Mouse (Mus musculus): ENCODE results near the gene Ip6k3. TPM values are rescaled to one million over a fixed set of nuclear protein-coding genes. Genes with fewer than 3 reads are reported as not detected.

The Ip6k3 gene
- total and polyA plus RNA-seq, 2 experiments from 2014 or later: 0.06 TPM; not detected in 1

- ATAC-seq (no peak), DNase-seq (no peak)
- Histone ChIP-seq H3K4me2 (ENCODE audit: low read depth) (no peak overlapping the region), H3K9me3 (ENCODE audit: low read length) (no peaks in the 10 kb centered on the region), H3K36me3 (ENCODE audit: insufficient read depth) (peaks cover 28% of the 10 kb centered on the region; the same call in 1 of the 2 replicates), H3K27ac (ENCODE audit: low read depth, low read length) (no peak overlapping the region), H3K4me3 (ENCODE audit: low read depth, low read length) (no peak overlapping the region), H3K4me1 (ENCODE audit: insufficient read depth) (peaks cover 12% of the 10 kb centered on the region; the same call in 1 of the 2 replicates), H3K9ac (no peak overlapping the region), H3K27me3 (ENCODE audit: insufficient read depth, low read length) (no peaks in the 10 kb centered on the region)
- 30% methylated on average over 12 of the region's 12 CpGs for WGBS
- TF ChIP-seq CTCF (IDR thresholded peaks at IDR 0.05; ENCODE audit: low read depth): peak; percentile 82
Observed at GRCm38 (mm10) chr17:27125185-27125584, 42.4 kb downstream of the Ip6k3 start.

- no peaks in the 10 kb centered on the region for H3K27me3 ChIP-seq (ENCODE audit: insufficient read depth, low read length)
- TF ChIP-seq CTCF (IDR thresholded peaks at IDR 0.05; ENCODE audit: low read depth): no peak
- H3K4me3 ChIP-seq (ENCODE audit: low read depth, low read length): no peak overlapping the region
- H3K9ac ChIP-seq: no peak overlapping the region
- DNase-seq (no peak), ATAC-seq (no peak)
- WGBS: 88% methylated on average over 7 of the region's 7 CpGs
- H3K4me2 ChIP-seq (ENCODE audit: low read depth): no peak overlapping the region
- H3K27ac ChIP-seq (ENCODE audit: low read depth, low read length): no peak overlapping the region
- H3K9me3 ChIP-seq (ENCODE audit: low read length): no peaks in the 10 kb centered on the region
- H3K4me1 ChIP-seq (ENCODE audit: insufficient read depth): peaks cover 14% of the 10 kb centered on the region; the same call in 1 of the 2 replicates
- H3K36me3 ChIP-seq (ENCODE audit: insufficient read depth): peaks cover 28% of the 10 kb centered on the region; the same call in 1 of the 2 replicates
Observed at GRCm38 (mm10) chr17:27123813-27124375, 43.7 kb downstream of the Ip6k3 start.

- Histone ChIP-seq H3K9me3 (ENCODE audit: low read length) (no peaks in the 10 kb centered on the region), H3K9ac (no peak overlapping the region), H3K27ac (ENCODE audit: low read depth, low read length) (no peak overlapping the region), H3K4me3 (ENCODE audit: low read depth, low read length) (no peak overlapping the region), H3K36me3 (ENCODE audit: insufficient read depth) (peaks cover 28% of the 10 kb centered on the region; the same call in 1 of the 2 replicates), H3K27me3 (ENCODE audit: insufficient read depth, low read length) (no peaks in the 10 kb centered on the region), H3K4me2 (ENCODE audit: low read depth) (no peak overlapping the region), H3K4me1 (ENCODE audit: insufficient read depth) (peaks cover 17% of the 10 kb centered on the region; the same call in 1 of the 2 replicates)
- DNase-seq: no peak
- TF ChIP-seq CTCF (IDR thresholded peaks at IDR 0.05; ENCODE audit: low read depth): no peak
- ATAC-seq: no peak
- WGBS: 95% methylated on average over 2 of the region's 2 CpGs
Observed at GRCm38 (mm10) chr17:27123103-27123502, 44.5 kb downstream of the Ip6k3 start.

GRCm38 (mm10) chr17:27122701-27123100, 44.9 kb downstream of the Ip6k3 start:
- Histone ChIP-seq H3K9ac (no peak overlapping the region), H3K4me1 (ENCODE audit: insufficient read depth) (peaks cover 17% of the 10 kb centered on the region; the same call in 1 of the 2 replicates), H3K9me3 (ENCODE audit: low read length) (no peaks in the 10 kb centered on the region), H3K27me3 (ENCODE audit: insufficient read depth, low read length) (no peaks in the 10 kb centered on the region), H3K36me3 (ENCODE audit: insufficient read depth) (peaks cover 28% of the 10 kb centered on the region; the same call in 1 of the 2 replicates), H3K4me2 (ENCODE audit: low read depth) (no peak overlapping the region), H3K27ac (ENCODE audit: low read depth, low read length) (no peak overlapping the region), H3K4me3 (ENCODE audit: low read depth, low read length) (no peak overlapping the region)
- ATAC-seq (no peak), DNase-seq (no peak)
- TF ChIP-seq CTCF (IDR thresholded peaks at IDR 0.05; ENCODE audit: low read depth): no peak
- WGBS: 74% methylated on average over 11 of the region's 11 CpGs

- Histone ChIP-seq H3K4me1 (ENCODE audit: insufficient read depth) (peaks cover 17% of the 10 kb centered on the region; the same call in 1 of the 2 replicates), H3K27ac (ENCODE audit: low read depth, low read length) (no peak overlapping the region), H3K9ac (no peak overlapping the region), H3K9me3 (ENCODE audit: low read length) (no peaks in the 10 kb centered on the region), H3K4me3 (ENCODE audit: low read depth, low read length) (no peak overlapping the region), H3K4me2 (ENCODE audit: low read depth) (no peak overlapping the region), H3K36me3 (ENCODE audit: insufficient read depth) (peaks cover 28% of the 10 kb centered on the region; the same call in 1 of the 2 replicates), H3K27me3 (ENCODE audit: insufficient read depth, low read length) (no peaks in the 10 kb centered on the region)
- DNase-seq: no peak
- ATAC-seq: no peak
- no peak for TF ChIP-seq CTCF (IDR thresholded peaks at IDR 0.05; ENCODE audit: low read depth)
- 68% methylated on average over 7 of the region's 7 CpGs for WGBS
Observed at GRCm38 (mm10) chr17:27121781-27122180, 45.8 kb downstream of the Ip6k3 start.

- H3K4me3 ChIP-seq (ENCODE audit: low read depth, low read length): no peak overlapping the region
- DNase-seq (no peak), ATAC-seq (no peak)
- H3K9me3 ChIP-seq (ENCODE audit: low read length): no peaks in the 10 kb centered on the region
- WGBS: 41% methylated on average over 14 of the region's 14 CpGs
- peaks cover 17% of the 10 kb centered on the region; the same call in 1 of the 2 replicates for H3K4me1 ChIP-seq (ENCODE audit: insufficient read depth)
- peak; percentile 37; the same call in 1 of the 2 replicates for TF ChIP-seq CTCF (IDR thresholded peaks at IDR 0.05; ENCODE audit: low read depth)
- peak overlapping the region; percentile 9; the same call in 1 of the 2 replicates for H3K4me2 ChIP-seq (ENCODE audit: low read depth)
- H3K27ac ChIP-seq (ENCODE audit: low read depth, low read length): no peak overlapping the region
- peaks cover 28% of the 10 kb centered on the region; the same call in 1 of the 2 replicates for H3K36me3 ChIP-seq (ENCODE audit: insufficient read depth)
- H3K9ac ChIP-seq: 0 out of 2 replicates have a peak overlapping the region, but pooled peaks have one; percentile 22
- no peaks in the 10 kb centered on the region for H3K27me3 ChIP-seq (ENCODE audit: insufficient read depth, low read length)
Observed at GRCm38 (mm10) chr17:27121266-27121665, 46.3 kb downstream of the Ip6k3 start.

GRCm38 (mm10) chr17:27120561-27121024, 47.0 kb downstream of the Ip6k3 start:
- Histone ChIP-seq H3K4me2 (ENCODE audit: low read depth) (peak overlapping the region; percentile 9), H3K27ac (ENCODE audit: low read depth, low read length) (peak overlapping the region; percentile 10; the same call in 1 of the 2 replicates), H3K4me3 (ENCODE audit: low read depth, low read length) (no peak overlapping the region), H3K9me3 (ENCODE audit: low read length) (no peaks in the 10 kb centered on the region), H3K9ac (peak overlapping the region; percentile 22; the same call in 1 of the 2 replicates), H3K36me3 (ENCODE audit: insufficient read depth) (peaks cover 28% of the 10 kb centered on the region; the same call in 1 of the 2 replicates), H3K4me1 (ENCODE audit: insufficient read depth) (peaks cover 17% of the 10 kb centered on the region; the same call in 1 of the 2 replicates), H3K27me3 (ENCODE audit: insufficient read depth, low read length) (no peaks in the 10 kb centered on the region)
- peak; percentile 77 for DNase-seq
- WGBS: 4% methylated on average over 18 of the region's 18 CpGs
- peak; percentile 86 for TF ChIP-seq CTCF (IDR thresholded peaks at IDR 0.05; ENCODE audit: low read depth)
- peak; percentile 77 for ATAC-seq
